Mouse (Mus musculus): Measurements from ENCODE around the gene D17Wsu92e. TPM values are rescaled to one million over a fixed set of nuclear protein-coding genes. Genes with fewer than 3 reads are reported as not detected.

Gene D17Wsu92e
- polyA plus RNA-seq, 1 experiment: 80.9 TPM

DNA sequence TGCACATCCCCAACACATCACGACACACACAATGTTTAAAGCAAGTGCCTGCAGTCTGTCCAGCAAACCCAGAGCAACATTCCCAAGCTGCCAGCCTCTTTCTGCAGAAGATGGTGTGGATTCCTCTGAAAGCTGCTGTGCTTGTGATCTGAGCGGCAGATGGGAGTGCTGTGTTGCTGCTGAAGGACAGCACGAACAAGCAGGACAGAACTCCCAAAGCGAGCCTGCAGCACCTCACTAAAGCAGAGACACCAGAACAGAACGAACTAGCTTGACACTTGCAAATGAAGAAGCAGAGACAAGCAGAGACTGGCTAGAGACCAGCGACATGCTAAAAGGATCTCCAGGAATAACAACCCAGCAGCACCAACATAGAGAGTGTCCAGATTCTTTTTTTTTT lies 48.8 kb downstream of the D17Wsu92e start:
- TF ChIP-seq POLR2A (IDR thresholded peaks at IDR 0.05; ENCODE audit: borderline replicate concordance, control insufficient read depth, low read depth, low read length): no peak
- no peak for TF ChIP-seq CTCF (IDR thresholded peaks at IDR 0.05; ENCODE audit: control insufficient read depth, insufficient read depth, low read length)
- H3K27ac ChIP-seq (ENCODE audit: control insufficient read depth, insufficient read depth, low read depth, low read length, poor library complexity): no peak overlapping the region
- no peaks in the 10 kb centered on the region for H3K4me1 ChIP-seq (ENCODE audit: control insufficient read depth, insufficient read depth, low read length)
- 92% methylated on average over 6 of the region's 6 CpGs for WGBS
- H3K4me3 ChIP-seq (replicated peaks; ENCODE audit: control insufficient read depth, low read depth, low read length): no peak overlapping the region

DNA sequence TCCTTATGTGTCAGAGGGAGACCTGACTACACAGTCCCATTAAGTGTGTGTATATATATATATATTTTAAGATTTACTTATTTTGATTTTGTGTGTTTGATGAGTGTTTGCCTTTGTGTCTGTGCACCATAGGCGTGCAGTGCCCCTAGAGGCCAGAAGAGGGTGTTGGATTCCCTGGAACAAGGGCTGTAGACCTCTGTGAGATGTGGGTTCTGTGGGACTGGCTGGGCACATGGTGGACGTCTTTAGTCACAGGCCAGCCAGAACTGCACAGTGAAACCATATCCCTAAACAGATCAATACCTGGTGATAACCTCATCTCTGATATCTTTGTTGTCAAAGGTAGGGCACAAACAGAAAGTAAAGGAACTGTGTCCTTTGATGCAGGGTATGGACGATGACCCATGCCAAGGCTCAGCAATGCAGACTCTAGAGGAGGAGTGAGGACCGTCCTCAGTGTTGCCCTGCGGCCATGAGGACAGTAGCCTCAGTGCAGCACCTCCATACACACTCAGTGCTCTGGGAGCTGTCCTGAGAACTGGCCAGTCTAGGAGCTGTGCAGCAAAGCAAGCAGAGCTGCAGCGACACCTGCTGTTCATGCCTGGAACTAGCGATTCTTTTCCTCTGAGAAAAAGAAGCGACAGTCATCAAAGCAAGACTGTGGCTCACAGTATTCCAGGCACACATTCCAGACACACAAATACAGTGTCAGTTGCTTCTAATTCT lies 51.5 kb downstream of the D17Wsu92e start:
- 75% methylated on average over 8 of the region's 8 CpGs for WGBS
- Histone ChIP-seq H3K4me3 (replicated peaks; ENCODE audit: control insufficient read depth, low read depth, low read length) (no peak overlapping the region), H3K4me1 (ENCODE audit: control insufficient read depth, insufficient read depth, low read length) (no peaks in the 10 kb centered on the region), H3K27ac (ENCODE audit: control insufficient read depth, insufficient read depth, low read depth, low read length, poor library complexity) (no peak overlapping the region)
- TF ChIP-seq CTCF (IDR thresholded peaks at IDR 0.05; ENCODE audit: control insufficient read depth, insufficient read depth, low read length): peak; percentile 92
- no peak for TF ChIP-seq POLR2A (IDR thresholded peaks at IDR 0.05; ENCODE audit: borderline replicate concordance, control insufficient read depth, low read depth, low read length)

DNA sequence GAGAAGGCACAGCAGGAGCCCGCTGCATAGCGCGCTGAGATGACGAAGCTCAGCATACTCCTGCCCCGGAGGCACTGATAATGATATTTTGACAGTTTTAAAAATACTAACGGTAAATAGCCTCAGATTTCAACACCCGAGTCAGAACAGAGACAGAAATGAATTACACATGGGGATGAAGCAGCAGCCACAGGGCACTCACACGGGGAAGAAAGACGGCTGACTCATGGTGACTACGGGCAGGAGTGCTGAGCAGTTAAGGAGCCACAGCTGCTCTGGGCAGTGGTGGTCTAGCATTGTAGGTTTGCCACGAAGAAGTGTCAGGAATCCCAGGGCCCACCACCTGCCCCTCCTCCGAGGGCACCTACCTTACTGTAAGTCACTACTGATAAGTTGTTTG lies 52.9 kb downstream of the D17Wsu92e start:
- 43% methylated on average over 12 of the region's 12 CpGs for WGBS
- no peak for TF ChIP-seq CTCF (IDR thresholded peaks at IDR 0.05; ENCODE audit: control insufficient read depth, insufficient read depth, low read length)
- no peak for TF ChIP-seq POLR2A (IDR thresholded peaks at IDR 0.05; ENCODE audit: borderline replicate concordance, control insufficient read depth, low read depth, low read length)
- H3K4me1 ChIP-seq (ENCODE audit: control insufficient read depth, insufficient read depth, low read length): no peaks in the 10 kb centered on the region
- no peak overlapping the region for H3K27ac ChIP-seq (ENCODE audit: control insufficient read depth, insufficient read depth, low read depth, low read length, poor library complexity)
- H3K4me3 ChIP-seq (replicated peaks; ENCODE audit: control insufficient read depth, low read depth, low read length): no peak overlapping the region

DNA sequence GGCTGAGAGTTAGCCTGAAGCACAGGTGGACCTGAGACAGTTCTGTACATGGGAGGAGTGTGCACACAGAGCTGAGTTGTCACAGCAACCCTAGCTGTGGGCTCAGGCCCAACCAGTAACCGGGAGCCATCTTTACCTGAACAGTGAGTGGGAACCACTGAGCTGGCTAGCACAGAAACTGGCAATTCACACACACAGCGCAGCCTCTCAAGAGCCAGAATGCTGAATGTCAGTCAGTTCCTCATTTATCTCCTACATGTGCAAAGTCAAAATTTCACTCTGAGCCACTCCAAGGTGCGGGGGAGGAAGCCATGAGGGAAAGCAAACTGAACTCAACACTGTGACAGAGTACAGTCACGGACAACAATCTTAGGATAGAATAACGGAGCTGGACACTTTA lies 53.3 kb downstream of the D17Wsu92e start:
- Histone ChIP-seq H3K4me3 (replicated peaks; ENCODE audit: control insufficient read depth, low read depth, low read length) (no peak overlapping the region), H3K4me1 (ENCODE audit: control insufficient read depth, insufficient read depth, low read length) (no peaks in the 10 kb centered on the region), H3K27ac (ENCODE audit: control insufficient read depth, insufficient read depth, low read depth, low read length, poor library complexity) (no peak overlapping the region)
- 38% methylated on average over 5 of the region's 5 CpGs for WGBS
- no peak for TF ChIP-seq CTCF (IDR thresholded peaks at IDR 0.05; ENCODE audit: control insufficient read depth, insufficient read depth, low read length)
- TF ChIP-seq POLR2A (IDR thresholded peaks at IDR 0.05; ENCODE audit: borderline replicate concordance, control insufficient read depth, low read depth, low read length): no peak

DNA sequence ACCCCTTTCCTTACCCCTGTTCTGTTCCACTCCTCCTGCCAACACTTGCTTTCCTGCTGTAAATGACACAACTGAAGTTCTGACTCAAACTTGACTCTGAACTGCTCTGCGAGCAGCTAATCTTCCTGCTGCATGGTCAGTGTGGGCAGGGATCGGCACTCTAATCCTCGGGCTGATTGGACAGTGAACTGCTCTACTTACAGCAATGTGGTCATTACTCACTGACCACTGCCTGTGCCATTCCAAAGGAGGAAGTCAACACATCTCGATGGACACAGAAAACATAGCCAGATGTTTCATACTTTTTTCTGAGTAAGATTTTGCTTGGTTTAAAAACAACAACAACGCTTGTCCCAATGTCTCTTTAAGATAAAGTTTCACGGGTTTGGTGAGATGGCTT lies 55.4 kb downstream of the D17Wsu92e start:
- Histone ChIP-seq H3K4me1 (ENCODE audit: control insufficient read depth, insufficient read depth, low read length) (no peaks in the 10 kb centered on the region), H3K4me3 (replicated peaks; ENCODE audit: control insufficient read depth, low read depth, low read length) (no peak overlapping the region), H3K27ac (ENCODE audit: control insufficient read depth, insufficient read depth, low read depth, low read length, poor library complexity) (no peak overlapping the region)
- TF ChIP-seq POLR2A (IDR thresholded peaks at IDR 0.05; ENCODE audit: borderline replicate concordance, control insufficient read depth, low read depth, low read length) (no peak), CTCF (IDR thresholded peaks at IDR 0.05; ENCODE audit: control insufficient read depth, insufficient read depth, low read length) (no peak)
- 94% methylated on average over 6 of the region's 6 CpGs for WGBS

DNA sequence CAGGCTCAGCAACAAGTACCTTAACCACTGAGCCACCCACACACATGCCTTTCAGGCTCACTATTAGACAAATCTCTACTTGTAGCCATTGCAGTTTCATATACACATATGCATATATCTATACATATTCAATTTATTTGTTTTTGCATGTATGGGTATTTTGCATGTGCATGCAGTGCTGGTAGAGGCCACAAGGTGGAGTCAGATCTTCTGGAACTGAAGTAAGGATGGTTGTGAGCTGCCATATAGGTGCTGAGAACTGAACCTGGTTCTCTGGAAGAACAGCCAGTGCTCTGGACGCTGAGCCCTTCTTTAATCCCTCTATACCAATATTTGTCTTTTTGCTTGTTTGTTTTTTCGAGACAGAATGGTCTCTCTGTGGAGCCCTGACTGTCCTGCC lies 56.0 kb downstream of the D17Wsu92e start:
- H3K27ac ChIP-seq (ENCODE audit: control insufficient read depth, insufficient read depth, low read depth, low read length, poor library complexity): no peak overlapping the region

DNA sequence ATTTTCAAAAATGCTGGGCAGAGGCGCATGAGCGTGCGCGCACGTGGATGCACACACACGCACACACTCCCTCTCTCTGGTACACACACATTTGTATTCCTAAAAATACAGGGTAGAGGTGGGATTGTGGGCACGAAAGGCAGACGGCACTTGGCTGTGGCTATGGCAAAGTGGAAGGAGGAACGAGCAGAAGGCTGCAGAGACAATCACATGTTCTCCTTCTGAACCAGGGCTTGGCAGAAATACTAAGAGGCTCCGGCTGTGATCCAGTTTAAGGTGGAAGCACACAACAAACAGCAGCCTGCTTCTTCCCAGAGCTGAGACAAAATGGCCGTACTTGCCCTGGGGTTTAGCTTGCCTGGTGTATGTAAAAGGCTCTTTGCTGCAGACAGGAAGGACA lies 57.6 kb downstream of the D17Wsu92e start:
- WGBS: 96% methylated on average over 11 of the region's 11 CpGs
- no peaks in the 10 kb centered on the region for H3K4me1 ChIP-seq (ENCODE audit: control insufficient read depth, insufficient read depth, low read length)

More for the DNA sequence above, 56.0 kb downstream of the D17Wsu92e start:
- Histone ChIP-seq H3K4me3 (replicated peaks; ENCODE audit: control insufficient read depth, low read depth, low read length) (no peak overlapping the region), H3K4me1 (ENCODE audit: control insufficient read depth, insufficient read depth, low read length) (no peaks in the 10 kb centered on the region)
- WGBS: 92% methylated on average over 2 of the region's 2 CpGs
- TF ChIP-seq CTCF (IDR thresholded peaks at IDR 0.05; ENCODE audit: control insufficient read depth, insufficient read depth, low read length) (no peak), POLR2A (IDR thresholded peaks at IDR 0.05; ENCODE audit: borderline replicate concordance, control insufficient read depth, low read depth, low read length) (no peak)

DNA sequence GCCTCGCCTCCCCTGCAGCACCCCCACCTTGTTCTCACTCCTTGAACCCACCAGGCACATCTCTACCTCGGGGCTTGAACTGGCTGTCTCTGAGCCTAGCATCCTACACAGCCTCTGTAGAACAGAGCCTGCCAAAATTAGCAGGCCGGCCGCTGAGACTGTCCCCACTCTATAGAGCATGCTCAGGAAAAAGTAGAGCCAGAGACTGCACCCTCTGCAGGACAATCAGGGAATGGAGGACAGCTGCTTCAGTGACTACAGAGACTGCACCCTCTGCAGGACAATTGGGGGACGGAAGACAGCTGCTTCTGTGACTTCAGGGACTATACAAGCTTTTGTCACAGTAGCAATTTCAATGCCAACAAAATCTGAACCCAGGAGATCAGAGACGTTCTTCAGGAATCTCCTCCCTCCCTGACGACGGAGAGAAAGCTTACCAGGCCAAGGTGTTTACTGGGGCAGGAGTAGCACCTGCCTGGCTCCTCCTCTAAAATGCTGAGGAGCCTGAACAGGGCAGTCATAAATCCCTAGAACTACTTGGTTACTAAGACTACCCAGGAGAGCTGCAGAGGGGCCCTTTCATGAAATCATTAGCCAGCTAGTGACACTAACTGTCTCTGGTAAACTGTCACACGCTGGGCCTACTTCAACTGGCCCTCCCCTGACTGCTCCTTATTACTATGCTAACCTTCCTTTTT lies 58.7 kb downstream of the D17Wsu92e start:
- WGBS: 53% methylated on average over 9 of the region's 9 CpGs
- Histone ChIP-seq H3K27ac (ENCODE audit: control insufficient read depth, insufficient read depth, low read depth, low read length, poor library complexity) (no peak overlapping the region), H3K4me3 (replicated peaks; ENCODE audit: control insufficient read depth, low read depth, low read length) (no peak overlapping the region), H3K4me1 (ENCODE audit: control insufficient read depth, insufficient read depth, low read length) (no peaks in the 10 kb centered on the region)
- TF ChIP-seq POLR2A (IDR thresholded peaks at IDR 0.05; ENCODE audit: borderline replicate concordance, control insufficient read depth, low read depth, low read length): no peak
- peak; percentile 70 for TF ChIP-seq CTCF (IDR thresholded peaks at IDR 0.05; ENCODE audit: control insufficient read depth, insufficient read depth, low read length)

More for the DNA sequence above, 57.6 kb downstream of the D17Wsu92e start:
- TF ChIP-seq POLR2A (IDR thresholded peaks at IDR 0.05; ENCODE audit: borderline replicate concordance, control insufficient read depth, low read depth, low read length) (no peak), CTCF (IDR thresholded peaks at IDR 0.05; ENCODE audit: control insufficient read depth, insufficient read depth, low read length) (no peak)
- Histone ChIP-seq H3K4me3 (replicated peaks; ENCODE audit: control insufficient read depth, low read depth, low read length) (no peak overlapping the region), H3K27ac (ENCODE audit: control insufficient read depth, insufficient read depth, low read depth, low read length, poor library complexity) (no peak overlapping the region)

Data from bone marrow, adult 2 months (tissue).